Mouse (Mus musculus): ENCODE data around the gene Med23.

DNA sequence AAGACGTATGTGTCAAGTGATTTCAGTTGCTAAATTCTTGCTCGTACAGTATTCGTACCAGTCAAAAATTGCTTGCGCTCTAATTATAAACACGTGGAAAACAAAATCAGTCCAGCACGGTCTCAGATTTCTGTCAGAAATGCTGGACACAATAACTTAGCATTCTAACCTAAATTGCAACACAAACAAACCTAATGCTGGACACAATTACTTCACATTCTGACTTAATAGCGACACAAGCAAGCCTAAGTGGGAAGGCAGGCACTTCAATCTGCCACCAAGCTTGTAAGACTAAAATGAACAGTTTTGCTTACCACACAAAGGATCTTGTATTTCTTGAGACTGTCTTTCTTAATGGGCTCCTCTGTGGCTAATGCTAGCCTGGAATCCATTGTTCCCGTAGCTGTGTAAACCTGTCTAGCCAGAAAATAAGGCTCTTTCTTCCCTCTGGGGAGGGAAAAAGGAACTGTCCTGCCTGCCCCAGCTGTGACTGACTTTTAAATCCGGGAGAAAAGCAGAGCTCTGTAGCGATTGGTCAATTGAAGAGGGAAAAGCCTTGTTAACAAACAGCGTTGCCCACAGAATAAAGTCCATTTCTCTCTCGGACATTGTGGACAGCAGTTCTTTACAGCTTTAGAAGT lies 34.0 kb upstream of the Med23 start:
- TF ChIP-seq CTCF (IDR thresholded peaks at IDR 0.05; ENCODE audit: control insufficient read depth, insufficient read depth, insufficient replicate concordance, low read depth, low read length) (no peak), POLR2A (IDR thresholded peaks at IDR 0.05; ENCODE audit: control insufficient read depth, low read depth, low read length) (no peak)
